Mouse (Mus musculus) olfactory bulb, adult 2 months (tissue): ENCODE measurements around the gene Dlx4.

Experiments
- CTCF ChIP-seq: fragments of 200-500 bp; IDR thresholded peaks from 2 replicates; pipeline ENCODE4 v1.5.1; 2012; ENCODE audit warnings: low read depth, mild to moderate bottlenecking, low read length, moderate library complexity; ENCODE audit not compliant: insufficient read depth
- POLR2A ChIP-seq: fragments of 200-500 bp; IDR thresholded peaks from 2 replicates; pipeline ENCODE4 v1.6.1; 2012; ENCODE audit warnings: mild to moderate bottlenecking, low read depth, low read length, moderate library complexity; ENCODE audit not compliant: insufficient read depth

- TF ChIP-seq CTCF (no peak), POLR2A (no peak)
Measured at GRCm38 (mm10) chr11:95133321-95133720, 12.7 kb downstream of the Dlx4 start.
